Mouse (Mus musculus) hindbrain, embryonic 16.5 days (tissue): ENCODE results near the gene Ktn1. TPM values are rescaled to one million over a fixed set of nuclear protein-coding genes. Genes with fewer than 3 reads are reported as not detected.
A peak's percentile ranks its signal among the peaks of the same experiment; 100 is the strongest.

Source experiments
- ATAC-seq: fragments of 200-750 bp; cut with Nextera tagmentation; 2 replicates; pipeline ENCODE4 v1.8.0; 2017; ENCODE audit warnings: moderate TSS enrichment, moderate library complexity
- H3K27ac ChIP-seq: fragments of 300-500 bp; sonication (generic); 2 replicates; pipeline ENCODE4 v1.5.1; 2014; ENCODE audit warnings: low read depth, mild to moderate bottlenecking, control low read depth, low read length, moderate library complexity
- H3K27me3 ChIP-seq: fragments of 300-500 bp; sonication (generic); replicated peaks from 2 replicates; pipeline ENCODE4 v1.6.1; 2014; ENCODE audit warnings: low read length; ENCODE audit not compliant: control insufficient read depth, insufficient read depth
- H3K36me3 ChIP-seq: fragments of 300-500 bp; sonication (generic); 2 replicates; pipeline ENCODE4 v1.6.1; 2014; ENCODE audit warnings: mild to moderate bottlenecking, low read length, moderate library complexity, mixed read lengths; ENCODE audit not compliant: control insufficient read depth, insufficient read depth
- H3K4me1 ChIP-seq: fragments of 300-500 bp; sonication (generic); 2 replicates; pipeline ENCODE4 v1.6.1; 2014; ENCODE audit warnings: low read depth, low read length; ENCODE audit not compliant: control insufficient read depth, insufficient read depth
- H3K4me2 ChIP-seq: fragments of 300-500 bp; sonication (generic); 2 replicates; pipeline ENCODE4 v1.6.1; 2014; ENCODE audit warnings: mild to moderate bottlenecking, low read length, control low read depth, moderate library complexity
- H3K4me3 ChIP-seq: fragments of 300-500 bp; sonication (generic); 2 replicates; pipeline ENCODE4 v1.5.1; 2014; ENCODE audit warnings: mild to moderate bottlenecking, low read length, control low read depth, moderate library complexity
- H3K9ac ChIP-seq: fragments of 300-500 bp; sonication (generic); 2 replicates; pipeline ENCODE4 v1.6.1; 2014; ENCODE audit warnings: low read depth, mild to moderate bottlenecking, control low read depth, low read length, moderate library complexity
- H3K9me3 ChIP-seq: fragments of 300-500 bp; sonication (generic); 2 replicates; pipeline ENCODE4 v1.6.1; 2014; ENCODE audit warnings: mild to moderate bottlenecking, low read length, moderate library complexity; ENCODE audit not compliant: control insufficient read depth
- WGBS: fragments of 180-500 bp; shearing (Covaris S2); extraction: QIAGEN DNeasy Blood & Tissue Kit; methylation state at CpG from one replicate; pipeline ENCODE4 v1.1.7; 2014; 5-methylcytosine and 5-hydroxymethylcytosine counted together
- polyA plus RNA-seq: library from polyadenylated mRNA; unstranded; fragments of >200 nt; fragmentation: Nextera tagmentation; extraction: Ambion mirVana; gene quantifications from 2 replicates; pipeline ENCODE4 v1.2.1, GENCODE M21; 2015

The Ktn1 gene
- polyA plus RNA-seq, 1 experiment from 2014 or later: 56.3 TPM

DNA sequence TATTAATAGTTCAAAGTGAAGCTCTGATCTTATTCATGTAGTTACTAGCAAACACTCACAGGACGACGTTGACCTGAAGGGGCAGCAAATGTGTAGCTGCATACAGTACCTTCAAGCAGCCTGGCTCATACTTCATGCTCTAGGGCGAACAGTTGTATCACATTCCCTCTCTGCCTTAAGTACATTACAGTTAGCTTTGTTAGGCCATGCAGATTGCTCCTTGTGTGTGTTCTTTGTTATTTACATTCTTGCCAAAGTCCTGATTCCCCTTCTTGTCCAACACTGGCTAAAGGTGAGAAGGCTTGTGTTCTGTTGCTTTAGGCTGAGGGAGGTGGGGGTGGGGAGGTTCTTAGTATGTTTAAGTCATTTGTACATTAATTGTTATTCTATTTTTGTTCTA is 61.3 kb downstream of the Ktn1 start:
- H3K36me3 ChIP-seq: peaks cover 21% of the 10 kb centered on the region
- no peaks in the 10 kb centered on the region for H3K4me1 ChIP-seq
- H3K27me3 ChIP-seq: no peaks in the 10 kb centered on the region
- H3K27ac ChIP-seq: no peak overlapping the region
- WGBS: 87% methylated on average over 3 of the region's 3 CpGs
- ATAC-seq: no peak
- no peaks in the 10 kb centered on the region for H3K9me3 ChIP-seq
- no peak overlapping the region for H3K9ac ChIP-seq
- H3K4me3 ChIP-seq: no peak overlapping the region
- no peak overlapping the region for H3K4me2 ChIP-seq

DNA sequence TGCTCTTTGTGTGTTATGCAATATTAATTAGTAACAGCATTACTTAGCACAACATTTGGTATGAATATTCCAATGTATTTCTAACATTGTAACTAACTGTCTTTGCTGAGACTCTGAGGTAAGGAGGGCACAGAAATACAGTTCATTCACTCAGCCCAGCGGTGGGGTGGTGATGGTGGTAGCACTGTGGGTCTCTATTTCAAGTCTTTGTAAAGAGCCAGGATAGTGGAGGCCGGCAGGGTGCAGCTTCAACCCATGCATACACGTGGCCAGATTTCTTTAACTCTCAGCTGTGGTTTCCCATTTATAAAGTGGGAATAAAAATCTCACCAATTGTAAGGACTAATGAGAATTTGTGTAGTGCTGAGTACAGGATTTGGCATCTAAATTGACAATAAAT is 67.5 kb downstream of the Ktn1 start:
- Histone ChIP-seq H3K9ac (no peak overlapping the region), H3K4me1 (no peaks in the 10 kb centered on the region), H3K4me2 (no peak overlapping the region), H3K27ac (no peak overlapping the region), H3K9me3 (no peaks in the 10 kb centered on the region), H3K4me3 (no peak overlapping the region), H3K27me3 (no peaks in the 10 kb centered on the region), H3K36me3 (peaks cover 7% of the 10 kb centered on the region; the same call in 1 of the 2 replicates)
- 81% methylated on average over 3 of the region's 3 CpGs for WGBS
- ATAC-seq: no peak

DNA sequence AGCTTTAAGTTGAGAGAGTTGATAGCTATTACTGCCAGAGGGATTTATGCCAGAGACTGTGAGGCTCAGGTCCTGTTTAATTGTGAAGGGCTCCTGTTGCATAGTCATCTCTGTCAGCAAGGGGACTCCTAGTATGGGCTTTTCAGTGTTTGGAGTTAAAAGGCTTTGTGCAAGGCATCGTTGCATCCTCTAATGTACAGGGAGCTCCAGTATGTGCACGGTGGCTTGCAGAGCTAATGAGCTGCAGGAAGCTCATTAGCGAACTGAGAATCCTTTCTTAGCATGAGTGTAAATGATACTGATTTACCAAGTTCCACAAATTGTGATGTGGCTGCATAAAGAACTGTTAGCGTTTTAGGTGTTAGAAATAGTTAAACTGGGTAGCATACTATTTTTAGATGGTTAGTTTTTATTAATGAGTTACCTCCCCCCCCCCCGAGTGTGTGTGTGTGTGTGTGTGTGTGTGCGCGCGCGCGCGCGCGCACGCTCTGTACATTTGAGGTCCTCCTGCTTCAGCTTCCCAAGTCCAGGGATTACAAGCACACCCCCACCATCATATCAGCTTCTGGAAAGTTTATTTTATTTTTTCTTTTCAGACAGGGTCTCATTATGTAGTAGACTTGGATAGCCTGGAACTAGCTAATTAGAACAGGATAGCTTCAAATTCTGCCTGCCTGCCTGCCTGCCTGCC is 69.8 kb downstream of the Ktn1 start:
- no peak overlapping the region for H3K27ac ChIP-seq
- H3K9me3 ChIP-seq: no peaks in the 10 kb centered on the region
- H3K4me1 ChIP-seq: no peaks in the 10 kb centered on the region
- H3K36me3 ChIP-seq: 0 out of 2 replicates have a peak, but pooled peaks cover 6% of the 10 kb centered on the region
- no peaks in the 10 kb centered on the region for H3K27me3 ChIP-seq
- H3K9ac ChIP-seq: no peak overlapping the region
- ATAC-seq: peak; percentile 52; the same call in 1 of the 2 replicates
- no peak overlapping the region for H3K4me3 ChIP-seq
- WGBS: 87% methylated on average over 14 of the region's 14 CpGs
- H3K4me2 ChIP-seq: no peak overlapping the region

DNA sequence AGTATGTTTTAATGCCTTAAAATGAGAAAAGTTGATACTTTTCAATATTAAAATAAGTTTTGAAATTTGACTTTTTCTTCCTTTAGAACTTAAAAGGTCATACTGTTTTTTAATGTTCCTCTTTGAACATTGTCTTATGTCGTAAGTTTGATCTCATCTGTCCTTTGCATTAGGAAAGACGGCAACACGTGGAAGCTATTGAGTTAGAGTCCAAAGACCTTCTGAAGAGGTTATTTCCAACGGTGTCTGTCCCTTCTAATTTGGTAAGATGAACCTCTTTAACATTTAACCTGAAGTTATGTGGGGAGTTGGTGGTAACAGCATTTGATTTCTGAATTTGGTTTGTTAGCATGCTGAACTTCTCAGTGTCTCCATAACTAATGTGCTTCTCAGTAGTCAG is 71.8 kb downstream of the Ktn1 start:
- no peak overlapping the region for H3K9ac ChIP-seq
- no peak for ATAC-seq
- WGBS: 93% methylated on average over 4 of the region's 4 CpGs

DNA sequence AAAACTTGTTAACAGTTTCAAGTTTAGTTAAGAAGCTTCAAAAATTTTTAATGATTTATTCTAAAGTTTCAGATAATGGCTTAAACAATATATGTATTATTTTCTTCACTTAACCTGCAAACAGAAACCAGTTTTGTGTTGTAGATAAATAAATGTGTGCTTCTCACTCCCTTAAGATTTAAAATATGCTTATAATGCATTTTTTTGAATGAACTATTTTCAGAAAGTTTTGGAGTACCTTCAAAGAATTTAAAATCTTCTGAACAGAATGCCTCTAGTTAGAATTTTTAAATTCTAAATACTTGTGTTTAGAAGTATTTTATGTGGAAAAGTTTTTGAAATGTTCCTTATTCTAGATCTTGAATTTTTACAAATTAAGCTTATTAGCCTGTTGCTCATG is 74.8 kb downstream of the Ktn1 start:
- ATAC-seq: no peak
- no peaks in the 10 kb centered on the region for H3K9me3 ChIP-seq
- H3K27me3 ChIP-seq: no peaks in the 10 kb centered on the region
- H3K36me3 ChIP-seq: peaks cover 33% of the 10 kb centered on the region
- H3K4me2 ChIP-seq: no peak overlapping the region
- H3K9ac ChIP-seq: no peak overlapping the region
- H3K4me1 ChIP-seq: no peaks in the 10 kb centered on the region
- H3K4me3 ChIP-seq: no peak overlapping the region
- H3K27ac ChIP-seq: no peak overlapping the region

More for the DNA sequence above, 71.8 kb downstream of the Ktn1 start:
- H3K27me3 ChIP-seq: no peaks in the 10 kb centered on the region
- H3K27ac ChIP-seq: no peak overlapping the region
- H3K9me3 ChIP-seq: no peaks in the 10 kb centered on the region
- no peaks in the 10 kb centered on the region for H3K4me1 ChIP-seq
- peaks cover 15% of the 10 kb centered on the region for H3K36me3 ChIP-seq
- H3K4me2 ChIP-seq: no peak overlapping the region
- no peak overlapping the region for H3K4me3 ChIP-seq

DNA sequence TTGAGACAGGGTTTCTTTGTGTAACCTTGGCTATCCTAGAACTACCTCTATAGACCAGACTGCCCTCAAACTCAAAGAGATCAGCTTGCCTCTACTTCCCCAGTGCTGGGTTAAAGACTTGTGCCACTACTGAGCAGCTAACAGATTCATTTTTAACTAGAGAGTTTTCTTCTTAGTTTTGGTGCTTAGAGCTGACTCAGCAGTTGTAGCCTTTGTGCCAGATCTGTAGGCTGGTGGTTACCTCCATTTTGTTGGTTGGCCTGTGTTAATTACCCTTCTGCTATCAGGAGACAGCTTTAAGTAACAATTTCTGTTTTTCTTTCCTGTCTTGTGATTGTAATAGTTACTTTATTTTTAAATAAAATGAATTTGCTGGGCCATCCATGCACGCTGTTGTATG is 80.3 kb downstream of the Ktn1 start:
- WGBS: 97% methylated on average over 1 of the region's 1 CpGs
- no peaks in the 10 kb centered on the region for H3K4me1 ChIP-seq
- no peaks in the 10 kb centered on the region for H3K9me3 ChIP-seq
- H3K27me3 ChIP-seq: no peaks in the 10 kb centered on the region
- peaks cover 40% of the 10 kb centered on the region for H3K36me3 ChIP-seq
- no peak overlapping the region for H3K9ac ChIP-seq
- no peak overlapping the region for H3K27ac ChIP-seq
- no peak for ATAC-seq
- no peak overlapping the region for H3K4me3 ChIP-seq
- no peak overlapping the region for H3K4me2 ChIP-seq

DNA sequence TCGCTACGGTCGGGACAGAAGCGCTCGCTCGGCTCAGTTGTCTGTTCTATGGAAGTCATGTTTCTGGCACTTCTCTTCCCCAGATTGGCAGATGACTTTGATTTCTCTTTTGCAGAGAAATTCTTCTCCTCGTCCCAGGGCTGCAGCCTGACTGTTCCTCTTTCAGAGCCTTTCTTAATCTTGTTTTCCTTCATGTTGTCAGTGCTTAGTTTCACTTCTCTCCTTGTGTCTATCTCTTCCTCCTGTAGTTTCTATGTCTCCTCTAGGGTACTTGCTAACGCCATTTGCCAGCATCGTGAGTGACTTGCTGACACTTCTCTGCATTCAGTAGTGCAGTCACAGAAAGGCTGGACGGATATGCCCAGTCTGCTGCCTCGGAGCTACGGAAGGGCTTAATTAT is 87.1 kb downstream of the Ktn1 start:
- Histone ChIP-seq H3K4me2 (no peak overlapping the region), H3K27me3 (no peaks in the 10 kb centered on the region), H3K4me3 (no peak overlapping the region), H3K27ac (no peak overlapping the region), H3K4me1 (no peaks in the 10 kb centered on the region), H3K9me3 (no peaks in the 10 kb centered on the region), H3K9ac (no peak overlapping the region), H3K36me3 (peaks cover 20% of the 10 kb centered on the region; the same call in 1 of the 2 replicates)
- ATAC-seq: no peak
- 94% methylated on average over 12 of the region's 12 CpGs for WGBS

DNA sequence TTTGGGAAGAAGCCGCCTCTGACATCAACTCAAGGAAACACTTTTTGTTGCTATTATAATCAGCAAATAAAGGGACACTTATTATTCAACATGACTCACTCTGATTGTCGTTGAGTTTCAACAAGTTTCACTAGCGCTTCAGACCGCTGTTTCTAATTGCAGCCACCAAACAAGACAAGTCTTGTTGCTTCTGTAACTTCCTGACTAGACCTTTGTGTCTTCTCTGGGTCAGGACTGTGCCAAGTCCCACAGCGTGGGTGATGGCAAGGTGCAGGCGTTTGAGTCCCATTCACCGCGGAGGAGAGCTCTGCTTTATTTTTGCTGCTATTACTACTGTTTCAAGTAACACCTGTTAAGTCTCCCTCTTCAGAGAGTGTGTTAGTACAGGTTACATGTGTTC is 88.2 kb downstream of the Ktn1 start:
- Histone ChIP-seq H3K36me3 (peaks cover 20% of the 10 kb centered on the region; the same call in 1 of the 2 replicates), H3K4me3 (no peak overlapping the region), H3K4me1 (no peaks in the 10 kb centered on the region), H3K9me3 (no peaks in the 10 kb centered on the region), H3K4me2 (no peak overlapping the region), H3K27ac (no peak overlapping the region), H3K9ac (no peak overlapping the region), H3K27me3 (no peaks in the 10 kb centered on the region)
- WGBS: 86% methylated on average over 8 of the region's 8 CpGs
- ATAC-seq: no peak

DNA sequence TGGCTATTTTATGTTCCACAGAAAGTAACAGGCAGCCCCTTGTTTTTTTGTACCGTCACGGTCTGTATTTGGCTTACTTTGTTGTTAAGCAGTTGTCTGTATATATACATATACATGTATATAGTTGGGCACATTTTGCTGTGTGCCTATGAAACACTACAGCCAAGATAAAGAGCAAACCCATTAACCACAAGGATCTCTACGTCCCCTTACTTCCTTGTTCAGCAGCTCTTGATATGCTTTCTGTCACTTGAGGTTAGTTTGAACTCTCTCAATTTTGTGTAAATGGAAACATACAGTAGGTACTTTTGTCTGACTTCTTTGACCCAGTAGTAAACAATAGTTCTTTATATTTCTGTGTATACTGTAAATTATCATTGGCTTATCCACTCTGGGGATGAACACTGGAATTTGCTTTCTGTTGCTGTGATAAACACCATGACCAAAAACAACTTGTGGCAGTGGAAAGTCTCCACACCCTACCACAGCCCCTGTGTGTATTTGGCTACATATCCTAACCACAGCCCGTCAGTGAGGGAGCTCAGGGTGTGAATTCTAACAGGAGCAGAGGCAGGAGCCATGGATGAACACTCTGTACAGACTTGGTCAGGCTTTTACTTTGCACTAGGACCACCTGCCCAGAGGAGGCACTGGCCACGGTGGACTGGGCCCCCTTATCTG is 92.2 kb downstream of the Ktn1 start:
- 90% methylated on average over 5 of the region's 5 CpGs for WGBS
- peaks cover 6% of the 10 kb centered on the region; the same call in 1 of the 2 replicates for H3K36me3 ChIP-seq
- ATAC-seq: no peak
- no peak overlapping the region for H3K27ac ChIP-seq
- H3K27me3 ChIP-seq: no peaks in the 10 kb centered on the region
- H3K4me1 ChIP-seq: no peaks in the 10 kb centered on the region
- H3K4me3 ChIP-seq: no peak overlapping the region
- H3K9me3 ChIP-seq: no peaks in the 10 kb centered on the region
- H3K9ac ChIP-seq: no peak overlapping the region
- H3K4me2 ChIP-seq: no peak overlapping the region
